Mouse (Mus musculus): ENCODE data around the gene Slc38a6.

- no peak for TF ChIP-seq MYB (IDR thresholded peaks at IDR 0.05; ENCODE audit: low read depth, low read length)
- TF ChIP-seq CTCF (IDR thresholded peaks at IDR 0.05 in 2 of 3, conservative IDR thresholded peaks at IDR 0.05 in 1 of 3; ENCODE audit: control insufficient read depth in 1 of 3, insufficient read depth in 1 of 3, low read depth in 2 of 3, low read length in 3 of 3, poor library complexity in 1 of 3, severe bottlenecking in 1 of 3) = no peak
- TF ChIP-seq ELF1 (IDR thresholded peaks at IDR 0.05; ENCODE audit: low read depth, low read length) = no peak
- TF ChIP-seq ZC3H11A (IDR thresholded peaks at IDR 0.05; ENCODE audit: low read depth, low read length) = no peak
- no peak for TF ChIP-seq TBP (IDR thresholded peaks at IDR 0.05; ENCODE audit: low read depth, low read length)
- TF ChIP-seq EP300 (IDR thresholded peaks at IDR 0.05; ENCODE audit: low read depth in 1 of 2, low read length in 2 of 2) = no peak
- TF ChIP-seq GATA1 (IDR thresholded peaks at IDR 0.05; ENCODE audit: low read depth, low read length) = no peak
- TF ChIP-seq USF1 (IDR thresholded peaks at IDR 0.05; ENCODE audit: low read depth, low read length) = no peak
- TF ChIP-seq SMC3 (IDR thresholded peaks at IDR 0.05; ENCODE audit: low read depth, low read length) = no peak
- TF ChIP-seq POLR2A (IDR thresholded peaks at IDR 0.05; ENCODE audit: control insufficient read depth in 1 of 2, insufficient read depth in 1 of 2, low read depth in 1 of 2, low read length in 2 of 2, poor library complexity in 1 of 2) = no peak
- no peak for TF ChIP-seq TCF12 (IDR thresholded peaks at IDR 0.05; ENCODE audit: low read depth, low read length)
- no peak for TF ChIP-seq ZKSCAN1 (IDR thresholded peaks at IDR 0.05; ENCODE audit: low read depth, low read length)
- TF ChIP-seq ZNF384 (IDR thresholded peaks at IDR 0.05; ENCODE audit: low read depth, low read length) = no peak
- no peak for TF ChIP-seq HCFC1 (IDR thresholded peaks at IDR 0.05; ENCODE audit: low read depth, low read length)
These were observed 39.0 kb downstream of the Slc38a6 start for GRCm38 (mm10) chr12:73325617-73326016.
